Mouse (Mus musculus): ENCODE measurements around the gene Frmd4b. TPM values are rescaled to one million over a fixed set of nuclear protein-coding genes. Genes with fewer than 3 reads are reported as not detected.
A peak's percentile ranks its signal among the peaks of the same experiment; 100 is the strongest.

Gene Frmd4b
- polyA plus RNA-seq, 2 experiments = 5.7 to 6.4 TPM

GRCm38 (mm10) chr6:97312545-97312939 lies 304.8 kb downstream of the Frmd4b start:
- TF ChIP-seq EP300 (IDR thresholded peaks at IDR 0.05; ENCODE audit: low read depth) = no peak
- TF ChIP-seq CTCF (IDR thresholded peaks at IDR 0.05; ENCODE audit: low read depth) = no peak
- H3K9me3 ChIP-seq (ENCODE audit: control insufficient read depth, low read length) = no peaks in the 10 kb centered on the region
- no peak overlapping the region for H3K27ac ChIP-seq
- H3K4me2 ChIP-seq (ENCODE audit: low read depth) = peak overlapping the region; percentile 76
- H3K9ac ChIP-seq (replicated peaks) = no peak overlapping the region
- H3K4me3 ChIP-seq (ENCODE audit: insufficient read depth in 1 of 2, low read depth in 2 of 2, low read length in 2 of 2) = peak overlapping the region; percentile 48 to 59; a peak in 3 of 4 replicates
- peaks cover 0 to 17% of the 10 kb centered on the region in 2 experiments; a peak in 2 of 4 replicates for H3K4me1 ChIP-seq (replicated peaks; ENCODE audit: control insufficient read depth in 2 of 2, insufficient read depth in 2 of 2, low read length in 1 of 2)
- ATAC-seq (ENCODE audit: insufficient read depth) (no peak), DNase-seq (ENCODE audit: low read depth in 3 of 3, low spot score in 3 of 3) (no peak)
- H3K27me3 ChIP-seq (ENCODE audit: control insufficient read depth, insufficient read depth, low read length) = no peaks in the 10 kb centered on the region
- WGBS (ENCODE audit: insufficient replicate concordance) = 5% methylated on average over 3 of the region's 3 CpGs
- no peaks in the 10 kb centered on the region for H3K36me3 ChIP-seq (replicated peaks; ENCODE audit: control insufficient read depth, insufficient read depth, low read depth)

DNA sequence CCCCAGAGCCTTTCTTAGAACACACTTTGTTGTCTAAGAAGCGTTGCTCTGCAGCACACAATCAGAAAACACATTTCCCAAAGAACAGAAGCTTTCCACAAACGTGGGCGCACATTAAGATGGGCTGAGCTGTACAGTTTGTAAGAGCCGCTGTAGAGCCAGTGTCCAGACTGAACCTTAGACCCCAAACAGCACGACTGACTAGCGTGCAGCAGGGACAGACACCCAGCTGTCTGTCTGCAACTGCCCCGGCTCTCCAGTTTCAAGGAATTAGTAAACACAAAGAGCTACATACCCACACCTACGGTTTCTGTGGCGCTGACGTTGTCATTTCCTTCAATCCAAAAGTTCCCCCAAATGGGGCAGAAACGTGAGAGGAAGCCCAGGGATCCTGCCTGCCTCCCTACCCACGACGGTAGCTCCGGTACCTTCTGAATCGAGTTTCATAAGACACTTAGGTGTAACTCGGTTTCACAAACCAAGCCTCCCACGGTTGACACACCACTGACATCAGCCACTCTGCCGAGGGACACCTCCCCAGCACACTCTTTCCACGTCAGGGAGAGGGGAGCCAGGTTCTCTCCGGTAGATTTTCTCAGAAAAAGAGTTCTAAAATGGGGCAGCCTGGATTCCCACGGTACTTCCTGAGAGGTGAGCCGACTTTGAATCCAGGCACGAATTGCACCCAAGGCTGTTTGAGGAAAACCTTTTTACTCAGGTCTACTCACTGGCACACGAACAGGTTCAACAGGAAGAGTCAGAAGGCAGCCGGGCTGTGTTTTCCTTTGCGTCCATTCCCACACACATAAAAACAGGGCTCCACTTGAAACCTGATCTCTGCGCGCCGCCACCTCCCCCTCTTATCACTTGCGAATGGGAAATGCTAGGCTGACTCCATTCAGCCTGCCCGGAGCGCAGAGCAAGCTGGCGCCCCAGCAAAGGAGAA lies 305.5 kb downstream of the Frmd4b start:
- H3K27ac ChIP-seq = no peak overlapping the region
- 2% methylated on average over 33 of the region's 33 CpGs for WGBS (ENCODE audit: insufficient replicate concordance)
- DNase-seq (ENCODE audit: low read depth in 3 of 3, low spot score in 3 of 3) = peak; percentile 18 to 26 (median 19)

DNA sequence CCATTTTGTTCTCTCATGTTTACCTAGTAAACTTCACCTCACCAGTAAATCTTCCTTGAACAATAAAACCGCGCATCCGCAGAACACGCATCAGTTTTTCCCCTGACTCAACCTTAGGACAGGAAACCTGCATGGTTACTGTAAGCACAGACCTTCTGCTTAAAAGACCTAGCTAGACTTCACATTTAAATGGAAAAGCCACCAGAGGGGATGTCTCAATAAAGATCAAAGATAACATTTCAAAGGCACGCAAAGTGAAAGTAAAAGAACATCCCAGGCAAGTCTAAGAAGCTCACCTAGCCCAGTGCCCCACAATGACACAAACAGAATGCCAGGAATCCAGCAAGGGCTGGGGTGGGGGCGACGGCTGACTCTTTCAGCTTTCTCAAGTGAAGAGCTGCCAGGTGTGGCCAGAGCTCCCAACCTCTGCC lies 306.4 kb downstream of the Frmd4b start:
- DNase-seq (ENCODE audit: low read depth in 3 of 3, low spot score in 3 of 3) = no peak
- TF ChIP-seq CTCF (IDR thresholded peaks at IDR 0.05; ENCODE audit: low read depth) = no peak
- no peak for TF ChIP-seq EP300 (IDR thresholded peaks at IDR 0.05; ENCODE audit: low read depth)
- no peak overlapping the region for H3K27ac ChIP-seq
- H3K27me3 ChIP-seq (ENCODE audit: control insufficient read depth, insufficient read depth, low read length) = no peaks in the 10 kb centered on the region
- H3K9ac ChIP-seq (replicated peaks) = peak overlapping the region; percentile 40; the same call in 1 of the 2 replicates
- H3K4me2 ChIP-seq (ENCODE audit: low read depth) = peak overlapping the region; percentile 76
- 17% methylated on average over 7 of the region's 7 CpGs for WGBS (ENCODE audit: insufficient replicate concordance)
- no peaks in the 10 kb centered on the region for H3K36me3 ChIP-seq (replicated peaks; ENCODE audit: control insufficient read depth, insufficient read depth, low read depth)
- no peak for ATAC-seq (ENCODE audit: insufficient read depth)
- H3K4me1 ChIP-seq (replicated peaks; ENCODE audit: control insufficient read depth in 2 of 2, insufficient read depth in 2 of 2, low read length in 1 of 2) = peaks cover 0 to 17% of the 10 kb centered on the region in 2 experiments; a peak in 2 of 4 replicates
- H3K4me3 ChIP-seq (ENCODE audit: insufficient read depth in 1 of 2, low read depth in 2 of 2, low read length in 2 of 2) = peak overlapping the region; percentile 48 to 59
- H3K9me3 ChIP-seq (ENCODE audit: control insufficient read depth, low read length) = no peaks in the 10 kb centered on the region

More for the DNA sequence above, 305.5 kb downstream of the Frmd4b start:
- H3K36me3 ChIP-seq (replicated peaks; ENCODE audit: control insufficient read depth, insufficient read depth, low read depth) = no peaks in the 10 kb centered on the region
- H3K27me3 ChIP-seq (ENCODE audit: control insufficient read depth, insufficient read depth, low read length) = no peaks in the 10 kb centered on the region
- H3K9me3 ChIP-seq (ENCODE audit: control insufficient read depth, low read length) = no peaks in the 10 kb centered on the region
- ATAC-seq (ENCODE audit: insufficient read depth) = peak; percentile 49; the same call in 1 of the 2 replicates
- peak overlapping the region; percentile 28 for H3K9ac ChIP-seq (replicated peaks)
- H3K4me1 ChIP-seq (replicated peaks; ENCODE audit: control insufficient read depth in 2 of 2, insufficient read depth in 2 of 2, low read length in 1 of 2) = peaks cover 0 to 17% of the 10 kb centered on the region in 2 experiments; a peak in 2 of 4 replicates
- H3K4me2 ChIP-seq (ENCODE audit: low read depth) = peak overlapping the region; percentile 76
- no peak for TF ChIP-seq CTCF (IDR thresholded peaks at IDR 0.05; ENCODE audit: low read depth)
- no peak for TF ChIP-seq EP300 (IDR thresholded peaks at IDR 0.05; ENCODE audit: low read depth)
- peak overlapping the region; percentile 48 to 59 for H3K4me3 ChIP-seq (ENCODE audit: insufficient read depth in 1 of 2, low read depth in 2 of 2, low read length in 2 of 2)

DNA sequence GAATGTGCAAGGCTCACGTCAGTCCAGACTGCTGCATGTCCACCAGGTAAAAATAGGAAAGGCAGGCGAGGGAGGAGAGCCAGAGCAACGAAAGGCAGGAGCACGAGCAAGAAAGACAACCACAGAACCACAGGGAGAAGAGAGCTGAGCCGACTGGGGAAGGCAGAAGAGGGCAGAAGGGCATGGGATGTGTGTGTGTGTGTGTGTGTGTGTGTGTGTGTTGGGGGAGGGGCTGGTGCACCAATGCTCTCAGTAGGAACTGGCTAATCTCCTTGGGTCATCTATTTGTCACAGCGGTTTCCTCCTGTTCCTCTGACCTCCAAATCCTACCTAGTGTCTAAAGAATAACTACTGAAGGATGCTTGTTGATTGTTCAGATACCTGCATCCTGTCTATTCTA lies 308.2 kb downstream of the Frmd4b start:
- H3K27ac ChIP-seq = no peak overlapping the region
- H3K27me3 ChIP-seq (ENCODE audit: control insufficient read depth, insufficient read depth, low read length) = no peaks in the 10 kb centered on the region
- 11% methylated on average over 6 of the region's 6 CpGs for WGBS (ENCODE audit: insufficient replicate concordance)
- DNase-seq (ENCODE audit: low read depth in 3 of 3, low spot score in 3 of 3) = no peak
- ATAC-seq (ENCODE audit: insufficient read depth) = 0 out of 2 replicates have a peak, but pooled peaks have one; percentile 16
- H3K9me3 ChIP-seq (ENCODE audit: control insufficient read depth, low read length) = no peaks in the 10 kb centered on the region
- H3K4me3 ChIP-seq (ENCODE audit: insufficient read depth in 1 of 2, low read depth in 2 of 2, low read length in 2 of 2) = no peak overlapping the region
- no peak for TF ChIP-seq EP300 (IDR thresholded peaks at IDR 0.05; ENCODE audit: low read depth)
- no peak for TF ChIP-seq CTCF (IDR thresholded peaks at IDR 0.05; ENCODE audit: low read depth)
- peak overlapping the region; percentile 8; the same call in 1 of the 2 replicates for H3K4me2 ChIP-seq (ENCODE audit: low read depth)
- H3K9ac ChIP-seq (replicated peaks) = no peak overlapping the region
- no peaks in the 10 kb centered on the region for H3K36me3 ChIP-seq (replicated peaks; ENCODE audit: control insufficient read depth, insufficient read depth, low read depth)
- peaks cover 0 to 17% of the 10 kb centered on the region in 2 experiments; a peak in 2 of 4 replicates for H3K4me1 ChIP-seq (replicated peaks; ENCODE audit: control insufficient read depth in 2 of 2, insufficient read depth in 2 of 2, low read length in 1 of 2)

GRCm38 (mm10) chr6:97308562-97308961 lies 308.8 kb downstream of the Frmd4b start:
- 0 out of 2 replicates have a peak, but pooled peaks have one; percentile 25 for ATAC-seq (ENCODE audit: insufficient read depth)
- Histone ChIP-seq H3K9ac (replicated peaks) (no peak overlapping the region), H3K36me3 (replicated peaks; ENCODE audit: control insufficient read depth, insufficient read depth, low read depth) (no peaks in the 10 kb centered on the region), H3K9me3 (ENCODE audit: control insufficient read depth, low read length) (no peaks in the 10 kb centered on the region), H3K4me2 (ENCODE audit: low read depth) (peak overlapping the region; percentile 8; the same call in 1 of the 2 replicates), H3K4me3 (ENCODE audit: insufficient read depth in 1 of 2, low read depth in 2 of 2, low read length in 2 of 2) (no peak overlapping the region), H3K27ac (no peak overlapping the region), H3K4me1 (replicated peaks; ENCODE audit: control insufficient read depth in 2 of 2, insufficient read depth in 2 of 2, low read length in 1 of 2) (peaks cover 0 to 17% of the 10 kb centered on the region in 2 experiments; a peak in 2 of 4 replicates), H3K27me3 (ENCODE audit: control insufficient read depth, insufficient read depth, low read length) (no peaks in the 10 kb centered on the region)
- WGBS (ENCODE audit: insufficient replicate concordance) = 62% methylated on average over 6 of the region's 6 CpGs
- DNase-seq (ENCODE audit: low read depth in 3 of 3, low spot score in 3 of 3) = no peak
- TF ChIP-seq EP300 (IDR thresholded peaks at IDR 0.05; ENCODE audit: low read depth) = no peak
- TF ChIP-seq CTCF (IDR thresholded peaks at IDR 0.05; ENCODE audit: low read depth) = no peak

Measured in liver, embryonic 14.5 days (tissue).